Mouse (Mus musculus) gastrocnemius, adult 2 months (tissue): ENCODE results near the gene Mcee. TPM values are rescaled to one million over a fixed set of nuclear protein-coding genes. Genes with fewer than 3 reads are reported as not detected.

Experiments
- DNase-seq: peaks from one replicate; pipeline ENCODE4 v3.0.0; 2022
- H3K27ac ChIP-seq: fragments of 200-600 bp; 2 replicates; pipeline ENCODE4 v1.8.1; 2022; ENCODE audit warnings: mild to moderate bottlenecking
- H3K4me3 ChIP-seq: fragments of 200-600 bp; 2 replicates; pipeline ENCODE4 v1.8.1; 2022; ENCODE audit warnings: mild to moderate bottlenecking, moderate library complexity
- CTCF ChIP-seq: fragments of 200-600 bp; IDR thresholded peaks from 2 replicates; pipeline ENCODE4 v1.8.1; 2022; ENCODE audit warnings: antibody characterized with exemption, mild to moderate bottlenecking, moderate library complexity
- intact Hi-C: fragments of 180-260 bp; cut with DNase I; formaldehyde crosslinking; loops from one replicate; pipeline ENCODE4 v1.15.1; 2025
- long read RNA-seq, 2 experiments: library from polyadenylated mRNA; stranded (forward); transcript quantifications; one replicate each; pipeline ENCODE4 v2.0.0; 2021
- total RNA-seq, 2 experiments: library from RNA; stranded (reverse); gene quantifications; 2 replicates each; pipeline ENCODE4 v1.2.3; 2021

Mcee gene
- 100 to 1,000 TPM in 1 of 2 experiments, 10 to 100 TPM in 1; 85.7 to 133 TPM for total RNA-seq
- long read RNA-seq, experiment 1, transcript Mcee-201 (3 exons, 828 nt), result major isoform, 51 of 277 reads
- long read RNA-seq, experiment 1, transcript Mcee-204 (2 exons, 391 nt), result minor isoform, 12 of 277 reads
- long read RNA-seq, experiment 1, transcript Mcee-203 (3 exons, 532 nt), result minor isoform, 28 of 277 reads
- long read RNA-seq, experiment 1, partial matches to known transcripts, result 181 of 277 reads
- long read RNA-seq, experiment 1, other reads (novel, unspliced or antisense), result 5 of 277 reads
- long read RNA-seq, experiment 2, transcript Mcee-201 (3 exons, 828 nt), result major isoform, 67 of 418 reads
- long read RNA-seq, experiment 2, transcript Mcee-203 (3 exons, 532 nt), result minor isoform, 25 of 418 reads
- long read RNA-seq, experiment 2, transcript Mcee-204 (2 exons, 391 nt), result minor isoform, 29 of 418 reads
- long read RNA-seq, experiment 2, partial matches to known transcripts, result 288 of 418 reads
- long read RNA-seq, experiment 2, other reads (novel, unspliced or antisense), result 9 of 418 reads

- DNase-seq, result peak; percentile 99
- H3K27ac ChIP-seq, result peak within 1 kb of the TSS; percentile 93
- no peak for TF ChIP-seq CTCF
- intact Hi-C loops, result loop anchor here (10.0 kb wide), 1 partner anchor 227 kb away; no protein-coding TSS in a partner anchor
- peak within 1 kb of the TSS; percentile 94 for H3K4me3 ChIP-seq
These were observed at the start of gene Mcee, which contains the start of gene Mphosph10 for GRCm38 (mm10) chr7:64392122-64392818. Gene Mcee, plus strand, starts transcription at chr7:64392607. Gene Mphosph10, minus strand, starts transcription at chr7:64392268.

GRCm38 (mm10) chr7:64347813-64348212 lies 44.6 kb upstream of the Mcee start:
- H3K27ac ChIP-seq, result no peak overlapping the region
- intact Hi-C loops, result no loop called here
- no peak for DNase-seq
- H3K4me3 ChIP-seq, result no peak overlapping the region
- no peak for TF ChIP-seq CTCF

GRCm38 (mm10) chr7:64349147-64349861 lies 43.1 kb upstream of the Mcee start:
- Histone ChIP-seq H3K27ac (no peak overlapping the region), H3K4me3 (no peak overlapping the region)
- no peak for DNase-seq
- intact Hi-C loops, result no loop called here
- no peak for TF ChIP-seq CTCF

- Histone ChIP-seq H3K27ac (peak overlapping the region; percentile 31; the same call in 1 of the 2 replicates), H3K4me3 (no peak overlapping the region)
- peak; percentile 54 for DNase-seq
- intact Hi-C loops, result no loop called here
- TF ChIP-seq CTCF, result no peak
These were observed 41.3 kb upstream of the Mcee start for GRCm38 (mm10) chr7:64351087-64351486.

GRCm38 (mm10) chr7:64354206-64354605 lies 38.2 kb upstream of the Mcee start:
- no peak for TF ChIP-seq CTCF
- no peak for DNase-seq
- intact Hi-C loops, result no loop called here
- Histone ChIP-seq H3K4me3 (no peak overlapping the region), H3K27ac (no peak overlapping the region)

GRCm38 (mm10) chr7:64356661-64357060 lies 35.7 kb upstream of the Mcee start:
- TF ChIP-seq CTCF, result no peak
- no peak for DNase-seq
- no peak overlapping the region for H3K27ac ChIP-seq
- H3K4me3 ChIP-seq, result no peak overlapping the region
- intact Hi-C loops, result no loop called here

- intact Hi-C loops, result no loop called here
- DNase-seq, result peak; percentile 34
- TF ChIP-seq CTCF, result no peak
These were observed 35.0 kb upstream of the Mcee start for GRCm38 (mm10) chr7:64357405-64357804.

GRCm38 (mm10) chr7:64358666-64359065 lies 33.7 kb upstream of the Mcee start:
- intact Hi-C loops, result no loop called here
- H3K27ac ChIP-seq, result no peak overlapping the region
- no peak for DNase-seq
- no peak overlapping the region for H3K4me3 ChIP-seq
- TF ChIP-seq CTCF, result no peak

More at GRCm38 (mm10) chr7:64357405-64357804, 35.0 kb upstream of the Mcee start:
- Histone ChIP-seq H3K27ac (peak overlapping the region; percentile 53), H3K4me3 (no peak overlapping the region)

- H3K4me3 ChIP-seq, result no peak overlapping the region
- peak overlapping the region; percentile 20 for H3K27ac ChIP-seq
- TF ChIP-seq CTCF, result no peak
- no peak for DNase-seq
- intact Hi-C loops, result no loop called here
These were observed 32.3 kb upstream of the Mcee start for GRCm38 (mm10) chr7:64359943-64360585.

GRCm38 (mm10) chr7:64360586-64360945 lies 31.8 kb upstream of the Mcee start:
- no peak for TF ChIP-seq CTCF
- Histone ChIP-seq H3K4me3 (no peak overlapping the region), H3K27ac (no peak overlapping the region; the same call in 1 of the 2 replicates)
- DNase-seq, result no peak
- intact Hi-C loops, result no loop called here

GRCm38 (mm10) chr7:64365863-64366262 lies 26.5 kb upstream of the Mcee start:
- no peak for TF ChIP-seq CTCF
- intact Hi-C loops, result no loop called here
- DNase-seq, result no peak
- Histone ChIP-seq H3K4me3 (no peak overlapping the region), H3K27ac (no peak overlapping the region)

- no peak overlapping the region for H3K4me3 ChIP-seq
- no peak overlapping the region for H3K27ac ChIP-seq
- TF ChIP-seq CTCF, result no peak
- DNase-seq, result no peak
- intact Hi-C loops, result loop anchor here (10.0 kb wide), 1 partner anchor 615 kb away; no protein-coding TSS in a partner anchor
These were observed 22.6 kb upstream of the Mcee start for GRCm38 (mm10) chr7:64369841-64370240.
